Mouse (Mus musculus): ENCODE data around the gene Gm49405. TPM values are rescaled to one million over a fixed set of nuclear protein-coding genes. Genes with fewer than 3 reads are reported as not detected.
A peak's percentile ranks its signal among the peaks of the same experiment; 100 is the strongest.

Gene Gm49405
- total and polyA plus RNA-seq, 2 experiments from 2014 or later, result 2.2 to 3.5 TPM

DNA sequence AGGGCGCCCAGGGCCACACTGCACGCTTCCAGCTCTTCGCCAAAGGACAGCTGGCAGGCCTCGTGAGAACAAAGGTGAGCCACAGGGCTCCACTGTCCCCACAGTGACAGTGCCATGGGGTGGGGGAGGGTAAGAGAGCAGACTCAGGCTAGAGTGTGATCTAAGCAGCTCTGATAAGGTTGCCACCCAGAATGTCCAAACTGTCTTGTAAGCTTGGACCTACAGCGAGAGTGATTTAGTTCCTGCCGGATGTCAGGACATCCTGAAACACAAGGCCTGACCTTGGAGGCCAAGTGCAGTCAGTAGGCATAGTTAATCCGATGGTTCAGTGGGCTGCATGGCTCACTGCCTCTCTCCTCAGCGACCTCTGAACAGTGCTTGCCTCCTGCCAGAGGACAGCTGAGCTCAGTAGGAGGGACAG, 15.2 kb upstream of the Gm49405 start:
- Histone ChIP-seq H3K27ac (no peak overlapping the region; the same call in 1 of the 2 replicates), H3K27me3 (ENCODE audit: insufficient read depth, low read length) (no peaks in the 10 kb centered on the region), H3K4me3 (ENCODE audit: low read length) (no peak overlapping the region), H3K4me2 (ENCODE audit: low read depth, low read length) (no peak overlapping the region), H3K9ac (replicated peaks; ENCODE audit: low read length) (no peak overlapping the region), H3K4me1 (ENCODE audit: insufficient read depth, low read length) (peaks cover 5% of the 10 kb centered on the region; the same call in 1 of the 2 replicates), H3K36me3 (ENCODE audit: insufficient read depth, low read length) (no peaks in the 10 kb centered on the region), H3K9me3 (ENCODE audit: low read length) (no peaks in the 10 kb centered on the region)
- DNase-seq (ENCODE audit: low spot score) (no peak), ATAC-seq (no peak)
- TF ChIP-seq CTCF (IDR thresholded peaks at IDR 0.05; ENCODE audit: low read depth), result no peak
- WGBS, result 12% methylated on average over 8 of the region's 8 CpGs

DNA sequence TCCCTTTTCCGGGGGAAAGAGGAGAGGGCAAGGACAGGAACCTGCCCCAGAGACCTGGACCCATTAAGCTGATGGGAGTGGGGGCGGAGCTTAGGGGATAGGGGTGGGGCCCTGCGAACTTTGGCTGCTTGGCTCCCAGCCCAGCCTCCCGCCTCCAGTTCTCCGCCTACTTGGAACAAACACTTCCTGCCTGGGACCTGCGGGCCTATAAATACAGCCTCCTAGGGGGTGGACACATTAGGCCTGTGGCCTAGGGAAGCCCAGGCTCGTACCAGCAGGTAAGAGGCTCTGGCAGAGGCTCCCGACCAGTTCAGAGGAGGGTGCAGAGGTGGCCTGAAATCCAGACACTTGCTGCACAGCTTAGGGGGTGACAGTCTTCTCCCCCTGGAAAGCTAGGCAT, 14.1 kb upstream of the Gm49405 start, which contains the start of gene Acy3:
Acy3 (plus strand) TSS at position 237 of the 400 bp plus-strand sequence.
- H3K27ac ChIP-seq, result no peak within 1 kb of the TSS
- WGBS, result 21% methylated on average over 8 of the region's 8 CpGs
- DNase-seq (ENCODE audit: low spot score) (peak; percentile 34), ATAC-seq (no peak)
- no peak within 1 kb of the TSS for H3K4me2 ChIP-seq (ENCODE audit: low read depth, low read length)
- no peak within 1 kb of the TSS for H3K9ac ChIP-seq (replicated peaks; ENCODE audit: low read length)
- 0 out of 2 replicates have a peak, but pooled peaks cover 5% of the 10 kb centered on the region for H3K4me1 ChIP-seq (ENCODE audit: insufficient read depth, low read length)
- H3K36me3 ChIP-seq (ENCODE audit: insufficient read depth, low read length), result no peaks in the 10 kb centered on the region
- no peak within 1 kb of the TSS for H3K4me3 ChIP-seq (ENCODE audit: low read length)
- H3K27me3 ChIP-seq (ENCODE audit: insufficient read depth, low read length), result no peaks in the 10 kb centered on the region
- TF ChIP-seq CTCF (IDR thresholded peaks at IDR 0.05; ENCODE audit: low read depth), result no peak
- H3K9me3 ChIP-seq (ENCODE audit: low read length), result no peaks in the 10 kb centered on the region

DNA sequence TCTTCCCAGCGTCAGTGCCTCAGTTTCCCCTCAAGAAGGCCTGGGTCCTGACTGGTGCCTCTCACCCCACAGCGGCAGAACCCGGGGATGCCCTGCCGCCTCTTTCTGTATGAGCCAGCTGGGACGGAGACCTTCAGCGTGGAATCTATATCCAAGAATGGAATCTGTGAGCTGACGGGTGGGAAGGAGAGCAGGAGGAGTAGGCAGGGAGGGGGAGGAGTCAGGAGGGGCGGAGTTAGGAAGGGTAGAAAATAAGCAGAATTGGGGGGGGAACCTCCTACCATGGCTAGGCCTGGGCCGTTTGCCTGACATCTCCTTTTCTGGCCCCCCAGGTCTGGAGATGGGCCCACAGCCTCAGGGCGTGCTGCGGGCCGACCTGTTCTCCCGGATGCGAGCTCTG, 12.4 kb upstream of the Gm49405 start:
- Histone ChIP-seq H3K27me3 (ENCODE audit: insufficient read depth, low read length) (no peaks in the 10 kb centered on the region), H3K27ac (no peak overlapping the region), H3K4me2 (ENCODE audit: low read depth, low read length) (no peak overlapping the region), H3K4me1 (ENCODE audit: insufficient read depth, low read length) (0 out of 2 replicates have a peak, but pooled peaks cover 5% of the 10 kb centered on the region), H3K9me3 (ENCODE audit: low read length) (no peaks in the 10 kb centered on the region), H3K4me3 (ENCODE audit: low read length) (no peak overlapping the region), H3K9ac (replicated peaks; ENCODE audit: low read length) (no peak overlapping the region), H3K36me3 (ENCODE audit: insufficient read depth, low read length) (no peaks in the 10 kb centered on the region)
- ATAC-seq, result no peak
- DNase-seq (ENCODE audit: low spot score), result no peak
- 93% methylated on average over 14 of the region's 14 CpGs for WGBS
- TF ChIP-seq CTCF (IDR thresholded peaks at IDR 0.05; ENCODE audit: low read depth), result no peak

DNA sequence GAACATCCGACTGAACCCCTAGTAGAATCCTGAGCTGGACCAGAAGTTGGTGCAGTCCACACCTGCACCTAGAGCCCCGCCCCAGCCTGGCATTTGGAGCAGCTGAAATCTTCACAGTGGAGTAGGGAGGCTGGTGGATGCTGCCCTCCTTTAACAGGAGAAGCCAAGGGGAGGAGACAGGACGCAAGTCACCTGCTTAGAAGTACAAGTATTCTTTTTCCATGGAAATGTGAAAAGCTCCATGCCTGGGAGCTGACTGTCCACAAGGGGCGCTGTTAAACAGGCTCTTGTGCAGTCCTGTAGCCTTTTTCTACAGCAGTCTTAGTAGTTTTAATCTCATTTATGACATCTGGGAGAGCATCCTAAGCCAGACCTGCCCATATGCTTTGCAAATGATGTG, 11.7 kb upstream of the Gm49405 start:
- Histone ChIP-seq H3K9ac (replicated peaks; ENCODE audit: low read length) (no peak overlapping the region), H3K27ac (no peak overlapping the region), H3K9me3 (ENCODE audit: low read length) (no peaks in the 10 kb centered on the region), H3K36me3 (ENCODE audit: insufficient read depth, low read length) (no peaks in the 10 kb centered on the region), H3K27me3 (ENCODE audit: insufficient read depth, low read length) (no peaks in the 10 kb centered on the region), H3K4me2 (ENCODE audit: low read depth, low read length) (no peak overlapping the region), H3K4me1 (ENCODE audit: insufficient read depth, low read length) (0 out of 2 replicates have a peak, but pooled peaks cover 4% of the 10 kb centered on the region), H3K4me3 (ENCODE audit: low read length) (no peak overlapping the region)
- peak; percentile 34; the same call in 1 of the 2 replicates for TF ChIP-seq CTCF (IDR thresholded peaks at IDR 0.05; ENCODE audit: low read depth)
- no peak for ATAC-seq
- DNase-seq (ENCODE audit: low spot score), result no peak
- WGBS, result 92% methylated on average over 4 of the region's 4 CpGs

DNA sequence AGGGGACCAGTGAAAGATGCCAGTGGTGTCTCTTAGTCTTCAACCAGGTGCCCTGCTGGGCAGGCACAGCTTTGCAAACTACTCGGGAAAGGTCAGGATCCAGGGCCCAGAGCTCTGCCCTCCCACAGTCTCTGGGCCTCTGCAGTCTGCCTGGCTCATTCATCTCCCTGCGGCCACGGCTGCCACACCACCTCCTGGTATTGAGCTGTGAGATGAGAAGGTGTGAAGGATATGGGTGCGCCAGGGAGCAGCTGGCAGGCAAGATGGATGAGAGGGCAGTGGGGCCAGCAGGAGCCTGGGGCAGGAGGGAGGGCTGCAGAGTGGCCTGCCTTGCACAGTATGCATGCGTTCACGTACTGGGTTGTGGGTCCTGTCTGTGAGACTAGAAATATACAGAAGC, 9.6 kb upstream of the Gm49405 start:
- H3K4me2 ChIP-seq (ENCODE audit: low read depth, low read length), result no peak overlapping the region
- 52% methylated on average over 6 of the region's 6 CpGs for WGBS
- H3K36me3 ChIP-seq (ENCODE audit: insufficient read depth, low read length), result no peaks in the 10 kb centered on the region
- H3K9me3 ChIP-seq (ENCODE audit: low read length), result no peaks in the 10 kb centered on the region
- H3K27ac ChIP-seq, result no peak overlapping the region
- no peaks in the 10 kb centered on the region for H3K27me3 ChIP-seq (ENCODE audit: insufficient read depth, low read length)
- TF ChIP-seq CTCF (IDR thresholded peaks at IDR 0.05; ENCODE audit: low read depth), result no peak
- DNase-seq (ENCODE audit: low spot score) (no peak), ATAC-seq (no peak)
- no peak overlapping the region for H3K9ac ChIP-seq (replicated peaks; ENCODE audit: low read length)
- no peak overlapping the region for H3K4me3 ChIP-seq (ENCODE audit: low read length)
- no peaks in the 10 kb centered on the region for H3K4me1 ChIP-seq (ENCODE audit: insufficient read depth, low read length)

DNA sequence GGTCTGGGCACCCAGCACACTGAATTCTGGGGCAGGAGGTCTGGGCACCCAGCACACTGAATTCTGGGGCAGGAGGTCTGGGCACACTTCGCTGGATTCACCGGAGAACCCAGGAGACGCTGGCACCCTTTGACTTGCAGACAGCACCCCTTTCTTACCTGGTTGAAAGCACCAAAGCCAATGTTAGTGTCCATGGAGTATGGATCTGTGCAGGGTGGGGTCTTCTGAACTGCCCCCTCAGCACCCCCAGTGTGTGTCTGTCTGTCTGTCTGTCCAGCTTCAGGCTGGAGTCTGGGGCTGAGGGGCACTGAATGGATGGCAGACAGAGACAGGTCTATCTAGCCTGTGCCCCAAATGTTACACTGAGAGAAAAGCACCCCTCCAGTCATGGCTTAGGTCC, 8.9 kb upstream of the Gm49405 start:
- 90% methylated on average over 3 of the region's 3 CpGs for WGBS
- H3K4me3 ChIP-seq (ENCODE audit: low read length), result no peak overlapping the region
- no peaks in the 10 kb centered on the region for H3K27me3 ChIP-seq (ENCODE audit: insufficient read depth, low read length)
- H3K4me1 ChIP-seq (ENCODE audit: insufficient read depth, low read length), result no peaks in the 10 kb centered on the region
- no peak for TF ChIP-seq CTCF (IDR thresholded peaks at IDR 0.05; ENCODE audit: low read depth)
- DNase-seq (ENCODE audit: low spot score), result no peak
- no peak for ATAC-seq
- no peaks in the 10 kb centered on the region for H3K9me3 ChIP-seq (ENCODE audit: low read length)
- H3K27ac ChIP-seq, result no peak overlapping the region
- H3K4me2 ChIP-seq (ENCODE audit: low read depth, low read length), result no peak overlapping the region
- no peaks in the 10 kb centered on the region for H3K36me3 ChIP-seq (ENCODE audit: insufficient read depth, low read length)
- no peak overlapping the region for H3K9ac ChIP-seq (replicated peaks; ENCODE audit: low read length)

DNA sequence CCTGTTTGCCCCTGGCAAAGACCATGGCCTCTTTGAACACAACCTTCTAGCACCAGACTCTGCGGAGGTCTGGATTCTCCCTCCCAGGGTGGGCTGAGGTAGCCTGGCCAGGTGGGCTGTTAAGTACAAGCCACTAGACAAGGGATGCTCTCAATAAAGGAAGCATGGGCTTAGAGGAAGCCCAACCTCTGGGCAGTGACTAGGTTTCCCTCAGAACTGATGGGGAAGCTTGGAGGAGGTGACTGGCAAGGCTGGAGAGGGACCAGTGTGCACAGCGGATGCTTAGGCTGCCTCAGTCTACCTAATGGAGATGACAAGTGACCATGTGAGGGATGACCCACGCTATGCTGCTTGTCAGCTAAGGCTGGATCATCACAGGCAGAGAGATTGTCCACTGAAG, 8.5 kb upstream of the Gm49405 start:
- Histone ChIP-seq H3K4me1 (ENCODE audit: insufficient read depth, low read length) (no peaks in the 10 kb centered on the region), H3K4me3 (ENCODE audit: low read length) (no peak overlapping the region), H3K27ac (no peak overlapping the region), H3K9ac (replicated peaks; ENCODE audit: low read length) (no peak overlapping the region), H3K4me2 (ENCODE audit: low read depth, low read length) (no peak overlapping the region), H3K36me3 (ENCODE audit: insufficient read depth, low read length) (no peaks in the 10 kb centered on the region), H3K9me3 (ENCODE audit: low read length) (no peaks in the 10 kb centered on the region), H3K27me3 (ENCODE audit: insufficient read depth, low read length) (no peaks in the 10 kb centered on the region)
- TF ChIP-seq CTCF (IDR thresholded peaks at IDR 0.05; ENCODE audit: low read depth), result no peak
- ATAC-seq (no peak), DNase-seq (ENCODE audit: low spot score) (no peak)
- 93% methylated on average over 3 of the region's 3 CpGs for WGBS
